Mouse (Mus musculus) kidney, adult 2 months (tissue): ENCODE measurements around the gene Phka1. TPM values are rescaled to one million over a fixed set of nuclear protein-coding genes. Genes with fewer than 3 reads are reported as not detected.

Source experiments
- DNase-seq: peaks from one replicate; pipeline ENCODE4 v3.0.0; 2021
- H3K27ac ChIP-seq: fragments of 200-500 bp; 2 replicates; pipeline ENCODE4 v1.5.1; 2012; ENCODE audit warnings: low read depth, low read length, control low read depth, inconsistent platforms; ENCODE audit not compliant: insufficient read depth
- H3K27me3 ChIP-seq: fragments of 200-500 bp; replicated peaks from 2 replicates; pipeline ENCODE4 v1.6.1; 2012; ENCODE audit warnings: mild to moderate bottlenecking, moderate library complexity, low read length, inconsistent platforms; ENCODE audit not compliant: control insufficient read depth, insufficient read depth
- H3K36me3 ChIP-seq: fragments of 200-500 bp; 2 replicates; pipeline ENCODE4 v1.6.1; 2012; ENCODE audit warnings: mild to moderate bottlenecking, moderate library complexity, low read length, inconsistent platforms; ENCODE audit not compliant: control insufficient read depth, insufficient read depth
- H3K4me1 ChIP-seq: fragments of 200-500 bp; 2 replicates; pipeline ENCODE4 v1.6.1; 2011; ENCODE audit warnings: low read length; ENCODE audit not compliant: control insufficient read depth, insufficient read depth
- H3K4me3 ChIP-seq: fragments of 200-500 bp; 2 replicates; pipeline ENCODE4 v1.5.1; 2011; ENCODE audit warnings: mild to moderate bottlenecking, low read depth, low read length, control low read depth; ENCODE audit not compliant: insufficient read depth
- CTCF ChIP-seq: fragments of 200-500 bp; conservative IDR thresholded peaks from 2 replicates; pipeline ENCODE4 v1.5.1; 2011; ENCODE audit warnings: low read depth, mild to moderate bottlenecking, control low read depth, low read length, moderate library complexity, mixed read lengths; ENCODE audit not compliant: insufficient read depth, insufficient read length
- POLR2A ChIP-seq: fragments of 200-500 bp; IDR thresholded peaks from one replicate; pipeline ENCODE4 v1.6.1; 2011; ENCODE audit warnings: low read depth, low read length, control low read depth
- WGBS: fragments of 180-500 bp; shearing (Covaris S2); methylation state at CpG from one replicate; pipeline ENCODE4 v1.1.7; 2018; 5-methylcytosine and 5-hydroxymethylcytosine counted together
- polyA plus RNA-seq: library from polyadenylated mRNA; depleted of rRNA; stranded (reverse); fragments of >200 nt; gene quantifications from 2 replicates; pipeline ENCODE4 v1.2.3, GENCODE M21; 2012

Gene Phka1
- polyA plus RNA-seq, 1 experiment, result 6.1 TPM

- H3K36me3 ChIP-seq, result no peaks in the 10 kb centered on the region
- WGBS, result 30% methylated on average over 6 of the region's 6 CpGs
- no peak for TF ChIP-seq CTCF
- TF ChIP-seq POLR2A, result no peak
- no peak overlapping the region for H3K4me3 ChIP-seq
- no peak overlapping the region for H3K27ac ChIP-seq
- no peaks in the 10 kb centered on the region for H3K27me3 ChIP-seq
- no peaks in the 10 kb centered on the region for H3K4me1 ChIP-seq
- no peak for DNase-seq
Measured at GRCm38 (mm10) chrX:102645146-102645545, 1.1 kb upstream of the Phka1 start.

GRCm38 (mm10) chrX:102644573-102644951 lies 516 bp upstream of the Phka1 start:
- no peak for TF ChIP-seq CTCF
- no peak for TF ChIP-seq POLR2A
- H3K4me1 ChIP-seq, result no peaks in the 10 kb centered on the region
- no peaks in the 10 kb centered on the region for H3K36me3 ChIP-seq
- 2% methylated on average over 8 of the region's 8 CpGs for WGBS
- DNase-seq, result no peak
- peak overlapping the region; percentile 98 for H3K4me3 ChIP-seq
- no peaks in the 10 kb centered on the region for H3K27me3 ChIP-seq
- H3K27ac ChIP-seq, result peak overlapping the region; percentile 91

- H3K27ac ChIP-seq, result no peak overlapping the region
Measured at GRCm38 (mm10) chrX:102601269-102601668, 42.8 kb downstream of the Phka1 start.

GRCm38 (mm10) chrX:102588560-102588959 lies 55.5 kb downstream of the Phka1 start:
- H3K27me3 ChIP-seq, result no peaks in the 10 kb centered on the region
- DNase-seq, result no peak
- no peaks in the 10 kb centered on the region for H3K36me3 ChIP-seq
- no peak overlapping the region for H3K27ac ChIP-seq
- H3K4me1 ChIP-seq, result no peaks in the 10 kb centered on the region
- TF ChIP-seq POLR2A (no peak), CTCF (no peak)
- WGBS, result 41% methylated on average over 1 of the region's 1 CpGs
- no peak overlapping the region for H3K4me3 ChIP-seq

More at GRCm38 (mm10) chrX:102601269-102601668, 42.8 kb downstream of the Phka1 start:
- Histone ChIP-seq H3K4me1 (no peaks in the 10 kb centered on the region), H3K36me3 (no peaks in the 10 kb centered on the region), H3K4me3 (no peak overlapping the region), H3K27me3 (no peaks in the 10 kb centered on the region)
- DNase-seq, result no peak
- WGBS, result 69% methylated on average over 2 of the region's 2 CpGs
- TF ChIP-seq CTCF (no peak), POLR2A (no peak)

- TF ChIP-seq POLR2A (no peak), CTCF (no peak)
- WGBS, result 6% methylated on average over 1 of the region's 1 CpGs
- DNase-seq, result peak; percentile 24
Measured at GRCm38 (mm10) chrX:102571186-102571585, 72.9 kb downstream of the Phka1 start.

GRCm38 (mm10) chrX:102556906-102557305 lies 87.1 kb downstream of the Phka1 start:
- Histone ChIP-seq H3K36me3 (no peaks in the 10 kb centered on the region), H3K4me1 (no peaks in the 10 kb centered on the region), H3K27me3 (no peaks in the 10 kb centered on the region), H3K27ac (no peak overlapping the region), H3K4me3 (no peak overlapping the region)
- TF ChIP-seq CTCF (no peak), POLR2A (no peak)
- no peak for DNase-seq
- WGBS, result 94% methylated on average over 7 of the region's 7 CpGs

More at GRCm38 (mm10) chrX:102571186-102571585, 72.9 kb downstream of the Phka1 start:
- H3K36me3 ChIP-seq, result no peaks in the 10 kb centered on the region
- H3K27ac ChIP-seq, result no peak overlapping the region
- no peaks in the 10 kb centered on the region for H3K27me3 ChIP-seq
- no peak overlapping the region for H3K4me3 ChIP-seq
- H3K4me1 ChIP-seq, result no peaks in the 10 kb centered on the region

GRCm38 (mm10) chrX:102509205-102509604 lies 134.8 kb downstream of the Phka1 start:
- Histone ChIP-seq H3K4me1 (no peaks in the 10 kb centered on the region), H3K36me3 (no peaks in the 10 kb centered on the region), H3K4me3 (no peak overlapping the region), H3K27me3 (no peaks in the 10 kb centered on the region), H3K27ac (no peak overlapping the region)
- TF ChIP-seq CTCF, result no peak
- TF ChIP-seq POLR2A, result no peak
- 48% methylated on average over 4 of the region's 4 CpGs for WGBS
- DNase-seq, result peak; percentile 7
